Comparison of ENCODE assay signal across 20 mouse cellular contexts in the genomic region with DNA sequence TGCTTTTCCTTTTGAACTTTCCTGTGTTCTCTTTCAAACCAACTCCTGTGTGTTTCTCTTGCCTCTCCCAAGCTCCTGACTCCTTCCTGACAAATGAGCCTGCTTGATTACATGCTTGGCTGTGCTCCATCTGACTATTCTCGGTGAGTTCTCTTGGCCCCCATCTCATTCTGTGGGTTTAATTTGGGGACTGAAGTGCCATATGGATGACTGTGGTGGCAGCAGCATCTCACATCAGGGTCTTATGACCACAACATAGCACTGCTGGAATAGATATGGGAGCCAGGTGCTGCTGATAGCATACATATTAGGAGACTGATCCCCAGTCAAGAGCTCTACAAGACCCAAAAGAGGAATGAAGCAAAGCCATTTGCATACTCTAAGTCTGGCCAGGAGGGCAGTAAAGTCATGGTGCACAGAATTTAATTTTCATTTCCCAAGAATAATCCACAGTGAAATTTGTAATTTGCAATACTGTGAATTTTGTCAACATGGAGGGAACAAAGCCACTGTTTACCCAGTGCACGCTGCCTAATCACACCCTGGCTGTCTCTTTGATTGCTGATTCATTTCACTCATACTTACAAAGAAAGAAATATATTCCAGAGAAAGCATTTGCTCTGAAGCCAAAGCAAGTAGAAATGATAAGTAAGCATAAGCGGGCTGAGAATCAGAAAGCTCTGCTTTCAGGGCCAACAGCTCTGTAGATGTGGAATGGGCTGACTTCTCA.
DNase-seq lines count a peak whose midpoint lies in the region; ATAC-seq and TF ChIP-seq lines count a peak whose summit lies in the region.
"Had no signal": no experiment of that assay in that cellular context is flagged by ENCODE, and none has a peak within 500 bp of the region (broad histone marks: within the 10 kb centered on the region; RNA-seq: fewer than 3 reads in every experiment).

No protein-coding gene starts in this region.

- ATAC-seq in midbrain, postnatal 0 days (ENCODE audit: low FRiP score): no peak
- ATAC-seq in midbrain, embryonic 16.5 days: no peak
- ATAC-seq in hindbrain, embryonic 16.5 days: peak; percentile 56
- ATAC-seq: intestine, embryonic 15.5 days; liver, postnatal 0 days; lung, postnatal 0 days had no signal

- no peak overlapping the region for H3K9ac ChIP-seq in midbrain, postnatal 0 days (replicated peaks; ENCODE audit: low read length, poor library complexity, severe bottlenecking)
- no peak overlapping the region for H3K9ac ChIP-seq in midbrain, embryonic 16.5 days (ENCODE audit: low read depth, low read length)
- no peak overlapping the region for H3K9ac ChIP-seq in hindbrain, embryonic 16.5 days (ENCODE audit: low read depth, low read length)
- H3K9ac ChIP-seq: embryonic facial prominence, embryonic 12.5 days; intestine, embryonic 15.5 days; liver, postnatal 0 days; stomach, embryonic 15.5 days had no signal

- H3K27me3 ChIP-seq in midbrain, postnatal 0 days (ENCODE audit: insufficient read depth, low read length): no peaks in the 10 kb centered on the region
- H3K27me3 ChIP-seq in midbrain, embryonic 16.5 days (ENCODE audit: control insufficient read depth, insufficient read depth, low read depth, low read length): no peaks in the 10 kb centered on the region
- no peaks in the 10 kb centered on the region for H3K27me3 ChIP-seq in hindbrain, embryonic 16.5 days (replicated peaks; ENCODE audit: control insufficient read depth, insufficient read depth, low read length)
- H3K27me3 ChIP-seq: embryonic facial prominence, embryonic 12.5 days; intestine, embryonic 15.5 days; stomach, embryonic 15.5 days had no signal

- no peak overlapping the region for H3K4me2 ChIP-seq in midbrain, postnatal 0 days (ENCODE audit: low read depth, low read length, poor library complexity, severe bottlenecking)
- no peak overlapping the region for H3K4me2 ChIP-seq in midbrain, embryonic 16.5 days (ENCODE audit: low read length)
- no peak overlapping the region for H3K4me2 ChIP-seq in hindbrain, embryonic 16.5 days (ENCODE audit: low read length)
- H3K4me2 ChIP-seq: embryonic facial prominence, embryonic 12.5 days; intestine, embryonic 15.5 days; stomach, embryonic 15.5 days had no signal

- H3K4me3 ChIP-seq in midbrain, postnatal 0 days (ENCODE audit: low read depth, low read length): no peak overlapping the region
- no peak overlapping the region for H3K4me3 ChIP-seq in midbrain, embryonic 16.5 days (ENCODE audit: low read depth, low read length)
- H3K4me3 ChIP-seq in hindbrain, embryonic 16.5 days (ENCODE audit: low read length): no peak overlapping the region
- H3K4me3 ChIP-seq: embryonic facial prominence, embryonic 12.5 days; heart, embryonic 10.5 days; intestine, embryonic 15.5 days; stomach, embryonic 15.5 days had no signal

- WGBS in midbrain, postnatal 0 days: 81% methylated on average over 3 of the region's 3 CpGs
- WGBS in midbrain, embryonic 16.5 days: 78% methylated on average over 3 of the region's 3 CpGs
- WGBS in hindbrain, embryonic 16.5 days: 71% methylated on average over 3 of the region's 3 CpGs

- no peak overlapping the region for H3K27ac ChIP-seq in midbrain, postnatal 0 days (ENCODE audit: low read depth, low read length)
- no peak overlapping the region for H3K27ac ChIP-seq in midbrain, embryonic 16.5 days (ENCODE audit: low read length)
- no peak overlapping the region for H3K27ac ChIP-seq in hindbrain, embryonic 16.5 days (ENCODE audit: low read depth, low read length)
- H3K27ac ChIP-seq: embryonic facial prominence, embryonic 12.5 days; heart, embryonic 10.5 days; intestine, embryonic 15.5 days; macrophage; stomach, embryonic 15.5 days had no signal

- no peaks in the 10 kb centered on the region for H3K36me3 ChIP-seq in midbrain, postnatal 0 days (ENCODE audit: insufficient read depth, low read length)
- H3K36me3 ChIP-seq in midbrain, embryonic 16.5 days (ENCODE audit: control insufficient read depth, insufficient read depth, low read length): no peaks in the 10 kb centered on the region
- no peaks in the 10 kb centered on the region for H3K36me3 ChIP-seq in hindbrain, embryonic 16.5 days (ENCODE audit: control insufficient read depth, insufficient read depth, low read length)
- H3K36me3 ChIP-seq: embryonic facial prominence, embryonic 12.5 days; heart, embryonic 10.5 days; intestine, embryonic 15.5 days; stomach, embryonic 15.5 days had no signal

- TF ChIP-seq CTCF in midbrain, postnatal 0 days (IDR thresholded peaks at IDR 0.05): no peak

- H3K9me3 ChIP-seq in midbrain, postnatal 0 days (ENCODE audit: low read length): no peaks in the 10 kb centered on the region
- H3K9me3 ChIP-seq in midbrain, embryonic 16.5 days (replicated peaks; ENCODE audit: control insufficient read depth, low read length, poor library complexity, severe bottlenecking): no peaks in the 10 kb centered on the region
- no peaks in the 10 kb centered on the region for H3K9me3 ChIP-seq in hindbrain, embryonic 16.5 days (ENCODE audit: control insufficient read depth, low read length)
- H3K9me3 ChIP-seq: embryonic facial prominence, embryonic 12.5 days; heart, embryonic 10.5 days; intestine, embryonic 15.5 days; stomach, embryonic 15.5 days had no signal

- peak; percentile 40 for DNase-seq in heart, adult 11 months
- no peak for DNase-seq in heart, adult 9 months (ENCODE audit: low spot score in 2 of 2)
- peak; percentile 29 for DNase-seq in midbrain, postnatal 0 days (ENCODE audit: low spot score)
- DNase-seq in spleen, postnatal 10 days (ENCODE audit: low spot score in 2 of 2): no peak
- no peak for DNase-seq in c-Kit-positive CD71-positive TER-119-positive erythroid progenitor cells, embryonic 14.5 days (ENCODE audit: low spot score)
- DNase-seq: adrenal gland, adult 8-10 months; cerebellum, adult 9-11 months; heart, postnatal 4 days; kidney, adult 8-10 months; kidney, postnatal 10 days; liver, postnatal 0 days; thymus, postnatal 25 days had no signal

- no peaks in the 10 kb centered on the region for H3K4me1 ChIP-seq in midbrain, postnatal 0 days (ENCODE audit: insufficient read depth, low read length)
- no peaks in the 10 kb centered on the region for H3K4me1 ChIP-seq in midbrain, embryonic 16.5 days (ENCODE audit: control insufficient read depth, insufficient read depth, low read length)
- H3K4me1 ChIP-seq in hindbrain, embryonic 16.5 days (ENCODE audit: control insufficient read depth, insufficient read depth, low read depth, low read length): no peaks in the 10 kb centered on the region
- H3K4me1 ChIP-seq: embryonic facial prominence, embryonic 12.5 days; heart, embryonic 10.5 days; intestine, embryonic 15.5 days; stomach, embryonic 15.5 days had no signal

Comparison
In these comparisons a context has a peak if more than half of its experiments do, and no peak if none do; other contexts are left out.
1. DNase-seq: peak in heart, adult 11 months (single experiment) and midbrain, postnatal 0 days (single experiment); none in heart, adult 9 months (0 of 2), spleen, postnatal 10 days (0 of 2) and c-Kit-positive CD71-positive TER-119-positive erythroid progenitor cells, embryonic 14.5 days (single experiment).